Mouse (Mus musculus) brain, embryonic 18.5 days (tissue): ENCODE measurements around the gene G0s2.
A peak's percentile ranks its signal among the peaks of the same experiment; 100 is the strongest.

ENCODE experiments used
- DNase-seq: peaks from one replicate; pipeline ENCODE4 v3.0.0-alpha.2; 2012; ENCODE audit warnings: low read depth, low spot score

The G0s2 gene

GRCm38 (mm10) chr1:193272916-193273601 is at the start of gene G0s2:
Gene G0s2, minus strand, starts transcription at chr1:193273217.
- DNase-seq, result no peak

GRCm38 (mm10) chr1:193320398-193320797 is 47.4 kb upstream of the G0s2 start:
- DNase-seq, result no peak

- DNase-seq, result no peak
These were observed 46.7 kb upstream of the G0s2 start for GRCm38 (mm10) chr1:193319721-193320120.

- DNase-seq, result no peak
These were observed 44.1 kb upstream of the G0s2 start for GRCm38 (mm10) chr1:193317159-193317559.

- DNase-seq, result no peak
These were observed 43.3 kb upstream of the G0s2 start for GRCm38 (mm10) chr1:193316358-193316750.

- DNase-seq, result no peak
These were observed 42.8 kb upstream of the G0s2 start for GRCm38 (mm10) chr1:193315705-193316357.

GRCm38 (mm10) chr1:193311596-193311995 is 38.6 kb upstream of the G0s2 start:
- no peak for DNase-seq

GRCm38 (mm10) chr1:193310519-193311085 is 37.6 kb upstream of the G0s2 start:
- DNase-seq, result no peak

GRCm38 (mm10) chr1:193309785-193310518 is 36.9 kb upstream of the G0s2 start:
- DNase-seq, result no peak

GRCm38 (mm10) chr1:193306832-193307231 is 33.8 kb upstream of the G0s2 start:
- DNase-seq, result no peak

GRCm38 (mm10) chr1:193305386-193305785 is 32.4 kb upstream of the G0s2 start:
- DNase-seq, result peak; percentile 74

GRCm38 (mm10) chr1:193303096-193303495 is 30.1 kb upstream of the G0s2 start:
- no peak for DNase-seq

GRCm38 (mm10) chr1:193302093-193302405 is 29.0 kb upstream of the G0s2 start:
- DNase-seq, result no peak

GRCm38 (mm10) chr1:193301216-193302092 is 28.4 kb upstream of the G0s2 start:
- DNase-seq, result no peak

GRCm38 (mm10) chr1:193299995-193300394 is 27.0 kb upstream of the G0s2 start:
- no peak for DNase-seq

- DNase-seq, result no peak
These were observed 25.2 kb upstream of the G0s2 start for GRCm38 (mm10) chr1:193298141-193298765.

- no peak for DNase-seq
These were observed 22.9 kb upstream of the G0s2 start for GRCm38 (mm10) chr1:193295920-193296319.

GRCm38 (mm10) chr1:193293926-193294325 is 20.9 kb upstream of the G0s2 start:
- DNase-seq, result no peak

- no peak for DNase-seq
These were observed 20.0 kb upstream of the G0s2 start for GRCm38 (mm10) chr1:193293039-193293438.

- DNase-seq, result no peak
These were observed 17.7 kb upstream of the G0s2 start for GRCm38 (mm10) chr1:193290686-193291085.

GRCm38 (mm10) chr1:193289914-193290313 is 16.9 kb upstream of the G0s2 start:
- DNase-seq, result no peak
